Mouse (Mus musculus): ENCODE measurements around the gene Prrc2b. TPM values are rescaled to one million over a fixed set of nuclear protein-coding genes. Genes with fewer than 3 reads are reported as not detected.

Prrc2b gene
- polyA plus RNA-seq (2015; fragmentation: Illumina TruSeq; extraction: RNeasy Lipid Tissue Mini Kit (QIAGEN cat#74804); ENCODE audit: low read depth, low replicate concordance) = 104 TPM

DNA sequence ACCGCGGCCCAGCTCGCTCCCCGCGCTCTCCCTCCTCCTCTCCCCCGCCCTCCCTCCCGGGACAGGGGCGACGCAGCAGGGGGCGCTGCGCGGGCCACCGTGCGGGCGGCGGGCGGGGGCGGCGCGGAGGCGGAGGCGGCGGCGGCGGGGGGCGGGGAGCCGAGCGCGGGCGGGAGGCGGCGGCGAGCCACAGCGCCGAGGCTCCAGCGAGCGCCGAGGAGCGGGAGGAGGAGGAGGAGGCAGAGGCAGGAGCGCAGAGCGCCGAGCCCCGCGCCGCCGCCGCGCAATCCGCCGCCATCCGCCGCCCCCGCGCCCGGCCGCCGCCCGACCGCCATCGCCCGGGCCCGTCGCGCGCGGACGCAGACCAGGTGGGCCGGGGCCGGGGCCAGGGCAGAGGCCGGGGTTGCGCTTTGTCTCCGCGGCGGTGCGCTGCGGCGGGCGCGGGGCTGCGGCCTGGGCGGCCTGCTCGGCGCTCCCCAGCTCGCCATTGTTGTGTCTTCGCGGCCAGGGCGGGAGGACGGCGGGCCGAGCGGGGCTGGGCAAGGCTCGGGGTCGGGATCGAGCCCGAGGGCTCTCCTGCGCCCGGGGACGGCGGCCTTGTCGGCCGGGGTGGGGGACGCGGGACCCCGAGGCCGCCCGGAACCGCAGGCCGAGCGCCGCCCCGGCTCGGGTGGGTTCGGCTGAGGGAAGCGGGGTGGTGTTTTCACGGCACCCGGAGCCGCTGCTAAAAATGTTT, at the start of gene Prrc2b:
Gene Prrc2b (plus strand): TSS at position 159 of the 736 bp plus-strand sequence.

DNA sequence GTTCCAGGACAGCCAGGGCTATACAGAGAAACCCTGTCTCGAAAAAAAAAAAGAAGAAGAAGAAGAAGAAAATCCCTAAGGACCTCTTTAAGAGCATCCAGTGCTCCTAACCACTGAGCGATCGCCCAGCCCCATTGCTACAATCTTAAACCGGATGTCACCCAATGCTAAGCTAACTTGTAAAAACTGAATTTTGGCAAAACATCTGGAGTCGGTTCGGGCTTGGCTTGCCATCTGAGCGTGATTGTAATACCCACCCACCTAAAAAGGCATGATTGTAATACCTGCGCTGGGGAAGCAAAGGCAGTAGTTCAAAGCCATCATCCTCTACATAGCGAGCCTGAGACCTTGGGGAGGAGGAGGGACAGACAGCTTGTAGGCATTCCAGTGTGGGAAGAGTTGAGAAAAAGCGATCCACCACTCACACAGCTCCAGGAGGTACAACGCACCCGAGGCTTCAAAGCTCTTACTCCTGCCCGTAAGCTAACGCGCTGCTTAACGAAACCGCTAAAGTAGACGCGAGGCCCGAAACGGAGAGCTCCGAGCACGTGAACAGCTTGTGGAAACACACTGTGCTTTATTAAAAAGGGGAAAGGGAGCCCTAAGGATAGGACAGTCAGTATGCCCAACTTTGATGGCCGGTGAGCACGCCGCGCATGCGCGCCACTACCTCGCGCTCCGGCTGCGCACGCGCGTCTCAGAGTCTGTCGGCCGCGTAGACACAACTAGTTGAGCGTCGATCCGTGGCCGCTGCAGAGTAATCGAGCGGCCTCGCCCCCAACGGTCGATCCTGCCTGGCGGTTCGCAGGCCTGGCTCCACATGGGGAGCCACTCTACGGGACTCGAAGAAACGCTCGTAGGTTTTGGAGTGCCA, 85.2 kb downstream of the Prrc2b start, which contains the start of gene Pomt1:
Gene Pomt1 (plus strand): TSS at position 705 of the 874 bp plus-strand sequence.

DNA sequence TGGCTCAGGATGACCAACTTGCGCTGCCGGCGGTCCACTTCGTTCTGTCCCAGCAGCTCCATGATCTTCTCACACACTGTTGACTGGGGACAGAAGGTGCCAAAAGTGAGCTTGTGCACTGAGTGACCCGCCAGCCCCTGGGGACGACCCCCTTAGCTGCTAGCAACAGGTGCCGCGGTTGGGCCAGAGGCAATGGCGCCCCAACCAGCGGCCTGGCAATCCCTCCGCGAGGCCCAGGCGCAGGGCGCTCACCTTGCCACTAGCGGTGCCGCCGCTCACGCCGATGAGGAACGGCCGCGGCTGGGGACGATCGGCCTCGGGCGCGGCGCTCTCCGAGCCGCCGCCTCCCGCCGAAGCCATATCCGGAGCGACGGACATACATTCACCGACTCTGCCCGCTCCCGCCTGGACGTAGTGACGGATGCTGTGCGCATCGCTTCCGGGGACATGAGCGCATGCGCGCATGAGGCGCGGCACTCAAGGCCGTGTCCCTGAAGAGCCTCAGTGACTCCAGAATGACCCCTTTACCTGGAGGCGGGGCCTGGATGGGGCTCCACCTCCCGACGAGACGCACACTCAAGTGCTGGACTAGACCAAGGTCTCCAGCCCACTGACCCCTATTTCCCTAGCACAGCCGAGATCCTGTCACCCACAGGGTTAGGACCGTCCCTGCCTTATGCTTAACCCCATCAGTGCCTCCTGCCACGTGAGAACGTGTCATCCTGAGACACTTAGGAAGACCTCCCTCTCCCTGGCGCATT, 109.0 kb downstream of the Prrc2b start, which contains the start of gene Uck1:
Gene Uck1 (minus strand): TSS at position 503 of the 761 bp plus-strand sequence.

Other genes starting within 250 kb of the Prrc2b start
- 12.2 TPM for gene Aif1l, start 200.9 kb upstream of the Prrc2b start, polyA plus RNA-seq (2015; fragmentation: Illumina TruSeq; extraction: RNeasy Lipid Tissue Mini Kit (QIAGEN cat#74804); ENCODE audit: low read depth, low replicate concordance)
- 24.0 TPM for gene Nup214, start 176.6 kb upstream of the Prrc2b start, polyA plus RNA-seq (2015; fragmentation: Illumina TruSeq; extraction: RNeasy Lipid Tissue Mini Kit (QIAGEN cat#74804); ENCODE audit: low read depth, low replicate concordance)
- gene Fam78a, start 66.2 kb upstream of the Prrc2b start, polyA plus RNA-seq (2015; fragmentation: Illumina TruSeq; extraction: RNeasy Lipid Tissue Mini Kit (QIAGEN cat#74804); ENCODE audit: low read depth, low replicate concordance) = 4.5 TPM
- 26.8 TPM for gene Plpp7, start 55.6 kb upstream of the Prrc2b start, polyA plus RNA-seq (2015; fragmentation: Illumina TruSeq; extraction: RNeasy Lipid Tissue Mini Kit (QIAGEN cat#74804); ENCODE audit: low read depth, low replicate concordance)
- 12.8 TPM for gene Pomt1, start 85.5 kb downstream of the Prrc2b start, polyA plus RNA-seq (2015; fragmentation: Illumina TruSeq; extraction: RNeasy Lipid Tissue Mini Kit (QIAGEN cat#74804); ENCODE audit: low read depth, low replicate concordance)
- 60.4 TPM for gene Uck1, start 109.1 kb downstream of the Prrc2b start, polyA plus RNA-seq (2015; fragmentation: Illumina TruSeq; extraction: RNeasy Lipid Tissue Mini Kit (QIAGEN cat#74804); ENCODE audit: low read depth, low replicate concordance)
- gene Golga2, start 136.3 kb downstream of the Prrc2b start, polyA plus RNA-seq (2015; fragmentation: Illumina TruSeq; extraction: RNeasy Lipid Tissue Mini Kit (QIAGEN cat#74804); ENCODE audit: low read depth, low replicate concordance) = 61.7 TPM
- 488 TPM for gene Swi5, start 137.0 kb downstream of the Prrc2b start, polyA plus RNA-seq (2015; fragmentation: Illumina TruSeq; extraction: RNeasy Lipid Tissue Mini Kit (QIAGEN cat#74804); ENCODE audit: low read depth, low replicate concordance)
- 59.5 TPM for gene Ciz1, start 201.2 kb downstream of the Prrc2b start, polyA plus RNA-seq (2015; fragmentation: Illumina TruSeq; extraction: RNeasy Lipid Tissue Mini Kit (QIAGEN cat#74804); ENCODE audit: low read depth, low replicate concordance)
- 752 TPM for gene Dnm1, start 202.3 kb downstream of the Prrc2b start, polyA plus RNA-seq (2015; fragmentation: Illumina TruSeq; extraction: RNeasy Lipid Tissue Mini Kit (QIAGEN cat#74804); ENCODE audit: low read depth, low replicate concordance)
- gene 1110008P14Rik, start 230.9 kb downstream of the Prrc2b start, polyA plus RNA-seq (2015; fragmentation: Illumina TruSeq; extraction: RNeasy Lipid Tissue Mini Kit (QIAGEN cat#74804); ENCODE audit: low read depth, low replicate concordance) = 442 TPM
- gene Lcn2, start 237.2 kb downstream of the Prrc2b start, polyA plus RNA-seq (2015; fragmentation: Illumina TruSeq; extraction: RNeasy Lipid Tissue Mini Kit (QIAGEN cat#74804); ENCODE audit: low read depth, low replicate concordance) = 1.5 TPM
- gene Ptges2, start 244.8 kb downstream of the Prrc2b start, polyA plus RNA-seq (2015; fragmentation: Illumina TruSeq; extraction: RNeasy Lipid Tissue Mini Kit (QIAGEN cat#74804); ENCODE audit: low read depth, low replicate concordance) = 60.8 TPM